Mouse (Mus musculus) lung, postnatal 0 days (tissue): ENCODE data around the gene Adk. TPM values are rescaled to one million over a fixed set of nuclear protein-coding genes. Genes with fewer than 3 reads are reported as not detected.

Source experiments
- ATAC-seq: fragments of 200-750 bp; cut with Nextera tagmentation; 2 replicates; pipeline ENCODE4 v1.8.0; 2017; ENCODE audit warnings: moderate library complexity
- DNase-seq: peaks from one replicate; pipeline ENCODE4 v3.0.0-alpha.2; 2016; ENCODE audit warnings: low spot score
- H3K27ac ChIP-seq: fragments of 300-500 bp; sonication (generic); 2 replicates; pipeline ENCODE4 v1.5.1; 2014; ENCODE audit warnings: antibody characterized with exemption, mild to moderate bottlenecking, low read length, mixed read lengths
- H3K27me3 ChIP-seq: fragments of 300-500 bp; sonication (generic); replicated peaks from 2 replicates; pipeline ENCODE4 v1.6.1; 2014; ENCODE audit warnings: low read length, mixed read lengths; ENCODE audit not compliant: insufficient read depth
- H3K36me3 ChIP-seq: fragments of 300-500 bp; sonication (generic); 2 replicates; pipeline ENCODE4 v1.6.1; 2014; ENCODE audit warnings: low read length, mixed read lengths; ENCODE audit not compliant: insufficient read depth
- H3K4me1 ChIP-seq: fragments of 300-500 bp; sonication (generic); 2 replicates; pipeline ENCODE4 v1.6.1; 2014; ENCODE audit warnings: antibody characterized with exemption, low read depth, low read length, mixed read lengths; ENCODE audit not compliant: insufficient read depth
- H3K4me2 ChIP-seq: fragments of 300-500 bp; sonication (generic); replicated peaks from 2 replicates; pipeline ENCODE4 v1.6.1; 2014; ENCODE audit warnings: low read depth, mild to moderate bottlenecking, low read length, moderate library complexity, mixed read lengths
- H3K4me3 ChIP-seq: fragments of 300-500 bp; sonication (generic); 2 replicates; pipeline ENCODE4 v1.5.1; 2014; ENCODE audit warnings: low read depth, low read length
- H3K9ac ChIP-seq: fragments of 300-500 bp; sonication (generic); replicated peaks from 2 replicates; pipeline ENCODE4 v1.6.1; 2014; ENCODE audit warnings: low read depth, mild to moderate bottlenecking
- H3K9me3 ChIP-seq: fragments of 300-500 bp; sonication (generic); 2 replicates; pipeline ENCODE4 v1.6.1; 2016; ENCODE audit warnings: low read length, mixed read lengths
- CTCF ChIP-seq: IDR thresholded peaks from 2 replicates; pipeline ENCODE4 v1.5.1; 2016; ENCODE audit warnings: antibody characterized with exemption, mild to moderate bottlenecking
- EP300 ChIP-seq: IDR thresholded peaks from 2 replicates; pipeline ENCODE4 v1.6.1; 2016; ENCODE audit warnings: antibody characterized with exemption, mild to moderate bottlenecking, control low read depth
- WGBS: fragments of 180-500 bp; shearing (Covaris S2); extraction: QIAGEN DNeasy Blood & Tissue Kit; methylation state at CpG from one replicate; pipeline ENCODE4 v1.1.7; 2014; 5-methylcytosine and 5-hydroxymethylcytosine counted together
- polyA plus RNA-seq: library from polyadenylated mRNA; unstranded; fragments of >200 nt; fragmentation: Nextera tagmentation; extraction: Ambion mirVana; gene quantifications from 2 replicates; pipeline ENCODE4 v1.2.1, GENCODE M21; 2015

The Adk gene
- polyA plus RNA-seq, 1 experiment from 2014 or later = 238 TPM

DNA sequence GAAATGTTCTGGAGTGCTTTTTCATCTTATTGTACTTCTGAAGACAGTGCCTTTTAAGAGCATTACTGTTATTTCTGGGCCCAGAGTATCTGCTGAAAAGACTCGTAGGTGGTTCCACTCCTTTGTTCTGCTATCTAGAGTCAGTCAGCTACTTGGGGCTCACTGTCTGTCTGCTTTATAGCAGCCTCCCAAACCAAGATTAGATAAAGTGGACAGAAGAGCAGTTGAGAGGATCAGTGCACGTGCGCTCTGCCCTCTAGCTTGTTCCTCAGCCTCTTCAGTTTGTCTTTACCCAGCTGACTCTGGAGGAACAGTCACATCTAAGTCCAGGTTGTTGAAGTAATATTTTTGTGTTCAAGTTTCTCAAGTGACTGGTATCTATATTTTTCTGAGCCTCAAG lies 21.6 kb downstream of the Adk start:
- Histone ChIP-seq H3K9me3 (no peaks in the 10 kb centered on the region), H3K4me2 (no peak overlapping the region), H3K27ac (no peak overlapping the region), H3K4me3 (no peak overlapping the region), H3K4me1 (peaks cover 10% of the 10 kb centered on the region; the same call in 1 of the 2 replicates), H3K36me3 (no peaks in the 10 kb centered on the region), H3K9ac (no peak overlapping the region), H3K27me3 (no peaks in the 10 kb centered on the region)
- no peak for DNase-seq
- ATAC-seq = no peak
- WGBS = 56% methylated on average over 3 of the region's 3 CpGs
- TF ChIP-seq CTCF (no peak), EP300 (no peak)

DNA sequence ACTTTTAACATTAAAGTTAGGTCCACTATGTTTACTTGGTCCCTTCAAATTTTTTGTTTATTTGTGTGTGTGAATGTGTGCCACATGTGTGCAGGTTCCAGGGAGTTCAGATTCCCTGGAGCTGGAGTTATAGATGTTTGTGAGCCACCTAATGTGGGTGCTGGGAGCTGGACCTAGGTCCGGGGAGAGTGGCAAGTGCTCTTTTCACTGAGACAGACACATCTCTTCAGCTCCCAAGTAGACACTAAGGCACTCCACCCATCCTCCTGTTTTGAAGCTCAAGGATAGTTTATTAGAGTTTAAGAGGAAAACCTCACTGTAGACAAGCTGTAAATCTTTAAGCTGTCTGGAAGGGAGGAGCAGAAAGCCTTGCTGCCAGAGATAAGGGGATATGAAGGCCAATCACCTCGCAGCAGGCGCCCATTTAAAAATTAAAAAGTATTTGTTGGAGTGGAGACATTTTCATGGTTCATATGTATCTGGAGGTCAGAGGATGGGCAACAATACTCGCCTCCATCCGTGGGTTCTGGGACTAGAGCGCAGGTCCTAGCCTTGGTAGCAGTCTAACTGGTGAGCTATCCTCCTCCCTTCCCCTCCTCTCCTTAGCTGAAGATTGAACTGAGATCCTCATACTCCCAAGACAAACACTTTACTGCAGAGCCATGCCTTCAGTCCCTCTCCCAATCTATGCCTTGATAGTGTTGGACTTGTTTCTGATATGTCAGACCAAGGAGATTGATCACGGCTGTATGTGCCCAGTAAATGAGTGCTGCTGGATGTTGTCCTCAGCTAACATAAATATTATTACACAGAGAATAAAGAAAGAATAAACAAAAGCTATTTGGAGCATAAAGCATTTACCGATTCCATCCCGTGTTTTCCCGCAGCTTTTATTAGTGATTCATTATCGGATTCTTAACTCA lies 22.3 kb downstream of the Adk start:
- H3K4me2 ChIP-seq = peak overlapping the region; percentile 68
- ATAC-seq = no peak
- peak overlapping the region; percentile 33; the same call in 1 of the 2 replicates for H3K9ac ChIP-seq
- no peaks in the 10 kb centered on the region for H3K36me3 ChIP-seq
- no peaks in the 10 kb centered on the region for H3K27me3 ChIP-seq
- TF ChIP-seq CTCF = no peak
- no peak; the same call in 1 of the 2 replicates for TF ChIP-seq EP300
- 25% methylated on average over 11 of the region's 11 CpGs for WGBS
- peak overlapping the region; percentile 58 for H3K4me3 ChIP-seq
- H3K4me1 ChIP-seq = peaks cover 10% of the 10 kb centered on the region; the same call in 1 of the 2 replicates
- H3K9me3 ChIP-seq = no peaks in the 10 kb centered on the region
- DNase-seq = peak; percentile 36
- peak overlapping the region; percentile 51 for H3K27ac ChIP-seq

DNA sequence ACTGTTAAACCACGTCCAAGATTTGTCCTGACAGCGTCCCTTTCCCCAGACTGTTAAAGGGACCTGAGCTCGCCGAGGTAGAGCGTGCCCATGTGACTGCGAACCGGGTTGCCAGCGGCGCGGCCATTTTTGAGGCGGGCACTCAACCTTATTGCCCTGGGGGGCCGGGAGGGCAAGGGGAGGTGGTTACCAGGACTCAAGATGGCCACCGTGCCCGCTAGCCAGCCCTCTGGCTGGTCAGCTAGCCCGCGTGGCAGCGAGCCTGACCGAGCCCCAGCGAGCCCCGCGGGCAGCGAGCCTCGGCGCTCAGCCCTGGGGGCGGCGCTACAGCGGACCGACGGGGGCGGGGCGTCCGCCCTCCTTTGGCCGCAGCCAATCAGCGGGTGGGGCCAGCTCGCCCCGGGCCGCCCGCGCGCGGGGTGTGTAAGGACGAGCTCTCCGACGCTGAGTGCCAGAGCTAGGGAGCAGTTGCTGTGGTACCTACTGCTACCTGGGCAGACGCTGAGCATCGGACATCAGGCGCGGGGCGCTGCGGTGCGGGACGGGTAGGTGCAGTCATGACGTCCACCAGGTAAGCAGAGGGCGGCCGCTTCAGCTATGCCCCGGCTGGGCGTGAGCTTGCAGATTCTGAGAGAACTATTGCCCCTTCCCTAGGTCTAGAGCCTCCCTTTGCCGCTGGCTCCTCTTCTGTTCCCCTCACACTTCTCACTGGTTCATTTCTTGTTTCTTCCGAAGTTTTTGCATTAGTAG lies 23.6 kb downstream of the Adk start:
- Histone ChIP-seq H3K27ac (peak overlapping the region; percentile 83), H3K4me1 (peaks cover 10% of the 10 kb centered on the region; the same call in 1 of the 2 replicates), H3K9ac (peak overlapping the region; percentile 33; the same call in 1 of the 2 replicates), H3K4me3 (peak overlapping the region; percentile 58), H3K9me3 (no peaks in the 10 kb centered on the region), H3K4me2 (peak overlapping the region; percentile 68), H3K36me3 (no peaks in the 10 kb centered on the region), H3K27me3 (no peaks in the 10 kb centered on the region)
- ATAC-seq (peak; percentile 99), DNase-seq (peak; percentile 97)
- peak; percentile 5; the same call in 1 of the 2 replicates for TF ChIP-seq CTCF
- no peak for TF ChIP-seq EP300
- WGBS = under 1% methylated on average over 57 of the region's 59 CpGs

DNA sequence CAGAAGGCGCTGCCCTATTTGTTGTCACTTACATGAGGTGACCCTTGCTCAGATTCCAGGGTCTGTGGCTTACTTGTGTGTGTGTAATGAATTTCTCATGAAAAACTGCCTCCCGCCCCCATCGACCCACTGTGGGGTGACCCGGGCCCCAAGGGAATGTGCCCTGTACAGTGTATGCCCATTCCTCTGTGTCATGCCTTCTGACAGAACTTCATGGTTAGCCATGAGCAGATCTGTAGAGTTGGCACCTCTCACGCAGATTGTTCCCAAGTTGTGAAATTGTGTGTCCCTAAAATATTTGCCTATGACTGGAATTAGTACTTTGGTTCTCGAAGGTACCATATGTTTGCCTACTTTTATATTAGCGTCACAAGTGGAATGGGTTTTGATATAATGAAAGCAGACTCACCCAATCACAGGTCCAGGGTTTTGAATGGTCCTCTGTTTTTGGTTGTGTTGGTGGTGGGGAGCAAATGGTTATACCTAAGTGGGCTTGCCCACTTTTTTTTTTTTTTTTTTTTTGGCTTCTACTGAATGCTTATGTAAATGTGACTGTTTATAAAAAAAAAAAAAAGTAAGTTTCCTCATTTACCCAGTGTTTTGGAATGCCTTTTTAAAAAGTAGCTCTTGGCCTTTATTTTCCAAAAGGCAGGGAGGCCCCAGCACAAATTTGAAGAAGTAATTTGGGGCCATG lies 24.3 kb downstream of the Adk start:
- H3K4me1 ChIP-seq = peaks cover 10% of the 10 kb centered on the region; the same call in 1 of the 2 replicates
- H3K9ac ChIP-seq = peak overlapping the region; percentile 33; the same call in 1 of the 2 replicates
- H3K4me2 ChIP-seq = peak overlapping the region; percentile 68
- TF ChIP-seq CTCF (no peak), EP300 (no peak)
- H3K4me3 ChIP-seq = peak overlapping the region; percentile 58
- ATAC-seq (peak; percentile 21; the same call in 1 of the 2 replicates), DNase-seq (peak; percentile 53)
- no peaks in the 10 kb centered on the region for H3K36me3 ChIP-seq
- H3K9me3 ChIP-seq = no peaks in the 10 kb centered on the region
- WGBS = 18% methylated on average over 7 of the region's 7 CpGs
- peak overlapping the region; percentile 83 for H3K27ac ChIP-seq
- no peaks in the 10 kb centered on the region for H3K27me3 ChIP-seq

DNA sequence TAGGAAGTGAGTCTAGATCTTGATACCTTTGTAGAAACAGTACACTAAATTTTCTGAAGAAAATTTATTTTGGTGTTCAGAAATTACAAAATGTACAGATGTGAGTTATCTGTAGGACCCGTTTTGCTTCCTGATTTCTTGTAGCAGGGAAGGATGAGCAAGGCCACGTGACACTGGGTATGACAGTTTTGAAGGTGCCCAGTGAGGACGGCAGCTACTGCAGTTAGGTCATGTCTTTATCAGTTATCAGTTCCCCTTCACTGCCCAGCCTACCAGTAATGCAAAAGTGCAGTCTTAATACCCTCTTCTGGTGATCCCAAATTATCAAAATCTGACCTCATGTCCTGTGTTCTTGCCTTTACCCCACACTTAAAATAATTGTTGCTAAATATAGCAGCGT lies 25.6 kb downstream of the Adk start:
- no peak overlapping the region for H3K9ac ChIP-seq
- ATAC-seq (no peak), DNase-seq (no peak)
- no peaks in the 10 kb centered on the region for H3K27me3 ChIP-seq
- no peaks in the 10 kb centered on the region for H3K36me3 ChIP-seq
- TF ChIP-seq EP300 = no peak
- TF ChIP-seq CTCF = no peak
- H3K4me1 ChIP-seq = peaks cover 10% of the 10 kb centered on the region; the same call in 1 of the 2 replicates
- H3K4me3 ChIP-seq = no peak overlapping the region
- WGBS = 74% methylated on average over 4 of the region's 4 CpGs
- H3K9me3 ChIP-seq = no peaks in the 10 kb centered on the region
- no peak overlapping the region for H3K27ac ChIP-seq
- no peak overlapping the region for H3K4me2 ChIP-seq
